Mouse (Mus musculus) testis, adult 2 months (tissue): ENCODE measurements around the gene Zfp605.

Experiments
- CTCF ChIP-seq: fragments of 200-500 bp; IDR thresholded peaks from 2 replicates; pipeline ENCODE4 v1.5.1; 2012; ENCODE audit warnings: low read depth, mild to moderate bottlenecking, inconsistent platforms, low read length, moderate library complexity; ENCODE audit not compliant: control insufficient read depth, insufficient read depth, insufficient replicate concordance
- POLR2A ChIP-seq: fragments of 200-500 bp; IDR thresholded peaks from 2 replicates; pipeline ENCODE4 v1.6.1; 2012; ENCODE audit warnings: low read depth, mild to moderate bottlenecking, inconsistent platforms, low read length, moderate library complexity; ENCODE audit not compliant: control insufficient read depth

- TF ChIP-seq CTCF (no peak), POLR2A (no peak)
Measured at GRCm38 (mm10) chr5:110169374-110169773, 59.5 kb downstream of the Zfp605 start.
